Mouse (Mus musculus) midbrain, embryonic 16.5 days (tissue): ENCODE results near the gene Sbk2. TPM values are rescaled to one million over a fixed set of nuclear protein-coding genes. Genes with fewer than 3 reads are reported as not detected.
A peak's percentile ranks its signal among the peaks of the same experiment; 100 is the strongest.

ENCODE experiments used
- ATAC-seq: fragments of 200-750 bp; cut with Nextera tagmentation; 2 replicates; pipeline ENCODE4 v1.8.0; 2017; ENCODE audit warnings: moderate TSS enrichment
- H3K27ac ChIP-seq: fragments of 300-500 bp; sonication (generic); 2 replicates; pipeline ENCODE4 v1.5.1; 2014; ENCODE audit warnings: mild to moderate bottlenecking, low read length, mixed read lengths
- H3K27me3 ChIP-seq: fragments of 300-500 bp; sonication (generic); 2 replicates; pipeline ENCODE4 v1.6.1; 2014; ENCODE audit warnings: low read depth, low read length, mixed read lengths; ENCODE audit not compliant: control insufficient read depth, insufficient read depth
- H3K36me3 ChIP-seq: fragments of 300-500 bp; sonication (generic); 2 replicates; pipeline ENCODE4 v1.6.1; 2014; ENCODE audit warnings: mild to moderate bottlenecking, low read length, moderate library complexity, mixed read lengths; ENCODE audit not compliant: control insufficient read depth, insufficient read depth
- H3K4me1 ChIP-seq: fragments of 300-500 bp; sonication (generic); 2 replicates; pipeline ENCODE4 v1.6.1; 2014; ENCODE audit warnings: mild to moderate bottlenecking, low read length, mixed read lengths; ENCODE audit not compliant: control insufficient read depth, insufficient read depth
- H3K4me2 ChIP-seq: fragments of 300-500 bp; sonication (generic); 2 replicates; pipeline ENCODE4 v1.6.1; 2014; ENCODE audit warnings: mild to moderate bottlenecking, low read length, mixed read lengths
- H3K4me3 ChIP-seq: fragments of 300-500 bp; sonication (generic); 2 replicates; pipeline ENCODE4 v1.5.1; 2014; ENCODE audit warnings: low read depth, mild to moderate bottlenecking, low read length, moderate library complexity, mixed read lengths
- H3K9ac ChIP-seq: fragments of 300-500 bp; sonication (generic); 2 replicates; pipeline ENCODE4 v1.6.1; 2014; ENCODE audit warnings: low read depth, low read length, mixed read lengths
- H3K9me3 ChIP-seq: fragments of 300-500 bp; sonication (generic); replicated peaks from 2 replicates; pipeline ENCODE4 v1.6.1; 2014; ENCODE audit warnings: mild to moderate bottlenecking, low read length, mixed read lengths; ENCODE audit not compliant: control insufficient read depth, poor library complexity, severe bottlenecking
- WGBS: fragments of 180-500 bp; shearing (Covaris S2); extraction: QIAGEN DNeasy Blood & Tissue Kit; methylation state at CpG from one replicate; pipeline ENCODE4 v1.1.7; 2014; 5-methylcytosine and 5-hydroxymethylcytosine counted together
- polyA plus RNA-seq: library from polyadenylated mRNA; unstranded; fragments of >200 nt; fragmentation: Nextera tagmentation; extraction: Ambion mirVana; gene quantifications from 2 replicates; pipeline ENCODE4 v1.2.1, GENCODE M21; 2015

Gene Sbk2
- polyA plus RNA-seq, 1 experiment from 2014 or later: 0.18 TPM

GRCm38 (mm10) chr7:4902404-4902803 is 61.8 kb downstream of the Sbk2 start:
- no peaks in the 10 kb centered on the region for H3K36me3 ChIP-seq
- 79% methylated on average over 9 of the region's 9 CpGs for WGBS
- no peak for ATAC-seq

DNA sequence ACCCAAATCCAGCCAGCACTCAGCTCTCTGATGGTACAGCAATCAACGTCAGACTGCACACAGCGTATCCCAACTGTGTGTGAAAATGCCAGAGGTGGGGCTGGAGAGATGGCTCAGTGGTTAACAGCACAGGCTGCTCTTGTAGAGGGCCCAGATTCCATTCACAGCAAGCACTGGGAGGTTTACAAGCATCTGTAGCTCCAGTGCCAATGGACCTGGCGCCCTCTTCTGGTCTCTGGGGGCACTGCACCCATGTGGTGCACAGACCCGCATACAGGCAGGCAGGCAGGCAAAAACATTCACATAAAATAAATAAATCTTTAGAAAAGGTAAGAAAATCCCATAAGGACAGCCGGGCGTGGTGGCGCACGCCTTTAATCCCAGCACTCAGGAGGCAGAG is 63.0 kb downstream of the Sbk2 start:
- Histone ChIP-seq H3K4me3 (no peak overlapping the region), H3K4me2 (peak overlapping the region; percentile 60; the same call in 1 of the 2 replicates), H3K9ac (no peak overlapping the region), H3K27ac (no peak overlapping the region), H3K27me3 (no peaks in the 10 kb centered on the region), H3K36me3 (no peaks in the 10 kb centered on the region), H3K9me3 (no peaks in the 10 kb centered on the region), H3K4me1 (peaks cover 11% of the 10 kb centered on the region)
- no peak for ATAC-seq
- WGBS: 51% methylated on average over 8 of the region's 8 CpGs

More at GRCm38 (mm10) chr7:4902404-4902803, 61.8 kb downstream of the Sbk2 start:
- Histone ChIP-seq H3K27ac (no peak overlapping the region), H3K4me2 (no peak overlapping the region), H3K27me3 (no peaks in the 10 kb centered on the region), H3K9ac (no peak overlapping the region), H3K4me1 (peaks cover 11% of the 10 kb centered on the region), H3K4me3 (no peak overlapping the region), H3K9me3 (no peaks in the 10 kb centered on the region)

DNA sequence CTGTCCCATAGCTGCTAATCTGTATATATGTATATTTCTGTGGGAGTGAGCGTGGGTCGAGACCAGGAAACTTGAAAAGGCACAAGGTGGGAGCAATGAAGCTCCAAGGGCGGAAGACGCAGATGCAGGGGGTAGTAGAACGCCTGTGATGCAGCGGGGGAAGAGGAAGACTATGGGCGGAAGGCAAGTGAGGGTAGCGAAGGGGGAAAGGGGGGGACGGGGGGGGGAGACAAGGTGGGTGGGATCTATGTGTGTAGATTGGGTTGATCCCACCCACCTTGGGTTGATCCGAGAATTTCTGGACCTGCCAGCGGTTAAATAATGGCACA is 63.7 kb downstream of the Sbk2 start:
- no peaks in the 10 kb centered on the region for H3K27me3 ChIP-seq
- peak; percentile 14 for ATAC-seq
- H3K27ac ChIP-seq: no peak overlapping the region
- H3K36me3 ChIP-seq: no peaks in the 10 kb centered on the region
- no peaks in the 10 kb centered on the region for H3K9me3 ChIP-seq
- peak overlapping the region; percentile 60 for H3K4me2 ChIP-seq
- H3K4me1 ChIP-seq: peaks cover 11% of the 10 kb centered on the region
- H3K9ac ChIP-seq: no peak overlapping the region
- 17% methylated on average over 11 of the region's 11 CpGs for WGBS
- peak overlapping the region; percentile 12 for H3K4me3 ChIP-seq

DNA sequence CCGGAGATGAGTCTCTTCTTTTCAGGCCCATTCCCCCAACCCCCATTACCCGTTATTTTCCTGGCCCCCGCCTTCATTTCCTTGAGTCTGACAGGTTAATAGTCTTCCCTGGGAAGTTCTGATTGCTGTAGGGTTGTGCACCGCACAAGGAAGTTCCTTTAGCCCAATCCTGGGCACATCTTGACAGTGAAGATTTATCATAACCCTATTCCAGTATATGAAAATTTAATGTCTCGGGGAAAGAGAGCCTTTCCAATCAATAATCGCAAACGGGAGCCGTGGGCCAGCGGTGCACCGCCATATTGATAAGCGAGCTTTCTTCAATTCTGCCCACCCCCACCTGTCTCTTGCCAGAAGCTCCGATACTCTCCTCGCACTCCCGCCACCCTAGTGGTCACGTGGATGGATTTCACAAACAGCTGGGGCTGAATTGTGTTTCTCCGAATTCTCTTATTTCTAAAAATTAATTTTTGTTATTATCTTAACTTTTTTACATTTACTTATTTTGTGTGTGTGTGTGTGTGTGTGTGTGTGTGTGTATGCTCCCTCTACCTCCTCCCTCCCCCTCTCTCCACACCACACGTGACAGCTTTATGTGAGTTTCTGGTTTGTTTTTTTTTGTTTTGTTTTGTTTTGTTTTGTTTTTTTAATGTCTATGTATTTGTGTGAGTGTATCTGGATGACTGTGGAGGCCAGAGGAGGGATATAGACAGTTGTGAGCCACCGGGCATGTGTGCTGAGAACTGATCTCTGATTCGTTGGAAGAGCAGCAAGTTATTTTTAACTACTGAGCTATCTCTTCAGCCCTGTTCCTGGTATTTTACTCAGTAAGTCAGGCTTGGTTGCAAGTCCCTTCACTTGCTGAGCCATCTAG is 64.3 kb downstream of the Sbk2 start:
- Histone ChIP-seq H3K4me1 (peaks cover 11% of the 10 kb centered on the region), H3K27me3 (no peaks in the 10 kb centered on the region), H3K9ac (peak overlapping the region; percentile 62), H3K9me3 (no peaks in the 10 kb centered on the region), H3K4me3 (peak overlapping the region; percentile 34), H3K27ac (peak overlapping the region; percentile 14; the same call in 1 of the 2 replicates), H3K4me2 (peak overlapping the region; percentile 60), H3K36me3 (no peaks in the 10 kb centered on the region)
- WGBS: 6% methylated on average over 19 of the region's 19 CpGs
- ATAC-seq: peak; percentile 74

GRCm38 (mm10) chr7:4898851-4899648 is 65.2 kb downstream of the Sbk2 start:
- Histone ChIP-seq H3K27ac (peak overlapping the region; percentile 14; the same call in 1 of the 2 replicates), H3K9me3 (no peaks in the 10 kb centered on the region), H3K4me1 (peaks cover 11% of the 10 kb centered on the region), H3K9ac (peak overlapping the region; percentile 62), H3K4me3 (peak overlapping the region; percentile 34), H3K27me3 (no peaks in the 10 kb centered on the region), H3K36me3 (no peaks in the 10 kb centered on the region), H3K4me2 (peak overlapping the region; percentile 60)
- peak; percentile 59 for ATAC-seq
- 16% methylated on average over 17 of the region's 18 CpGs for WGBS

GRCm38 (mm10) chr7:4895186-4895585 is 69.0 kb downstream of the Sbk2 start:
- whole genome bisulfite sequencing: 72% methylated on average over 10 of the region's 11 CpGs
- no peaks in the 10 kb centered on the region for H3K36me3 ChIP-seq
- no peaks in the 10 kb centered on the region for H3K9me3 ChIP-seq
- H3K4me1 ChIP-seq: peaks cover 8% of the 10 kb centered on the region
- H3K9ac ChIP-seq: no peak overlapping the region
- no peak overlapping the region for H3K4me2 ChIP-seq
- no peak overlapping the region for H3K4me3 ChIP-seq
- no peak for ATAC-seq
- H3K27ac ChIP-seq: no peak overlapping the region
- no peaks in the 10 kb centered on the region for H3K27me3 ChIP-seq

Other genes starting within 250 kb of the Sbk2 start
- 0.25 TPM in 1 of 2 replicates, not detected in the other for gene Tmem150b, start 239.2 kb downstream of the Sbk2 start, polyA plus RNA-seq
- gene Kmt5c, start 224.3 kb downstream of the Sbk2 start, polyA plus RNA-seq: 58.5 and 61.1 TPM in 2 replicates
- 19.3 and 21.3 TPM in 2 replicates for gene Cox6b2, start 211.3 kb downstream of the Sbk2 start, polyA plus RNA-seq
- gene Fam71e2, start 193.1 kb downstream of the Sbk2 start, polyA plus RNA-seq: not detected in 2 replicates
- gene Il11, start 181.5 kb downstream of the Sbk2 start, polyA plus RNA-seq: 1.3 TPM in 2 replicates
- 0.48 and 0.73 TPM in 2 replicates for gene Tmem190, start 181.5 kb downstream of the Sbk2 start, polyA plus RNA-seq
- 6.2 and 6.5 TPM in 2 replicates for gene Tmem238, start 174.8 kb downstream of the Sbk2 start, polyA plus RNA-seq
- 201 and 213 TPM in 2 replicates for gene Rpl28, start 171.5 kb downstream of the Sbk2 start, polyA plus RNA-seq
- gene Ube2s, start 151.8 kb downstream of the Sbk2 start, polyA plus RNA-seq: 226 and 253 TPM in 2 replicates
- 14.0 and 14.6 TPM in 2 replicates for gene Shisa7, start 119.7 kb downstream of the Sbk2 start, polyA plus RNA-seq
- gene Isoc2b, start 94.1 kb downstream of the Sbk2 start, polyA plus RNA-seq: 3.6 and 5.0 TPM in 2 replicates
- gene Isoc2a, start 87.3 kb downstream of the Sbk2 start, polyA plus RNA-seq: 0.46 and 0.57 TPM in 2 replicates
- gene Gm36210, start 57.9 kb downstream of the Sbk2 start, polyA plus RNA-seq: 0.32 and 0.38 TPM in 2 replicates
- 3.1 and 3.6 TPM in 2 replicates for gene Zfp628, start 49.2 kb downstream of the Sbk2 start, polyA plus RNA-seq
- 48.2 and 49.4 TPM in 2 replicates for gene Nat14, start 42.4 kb downstream of the Sbk2 start, polyA plus RNA-seq
- gene Ssc5d, start 38.6 kb downstream of the Sbk2 start, polyA plus RNA-seq: 0.72 and 0.85 TPM in 2 replicates
- 0.60 and 0.93 TPM in 2 replicates for gene Sbk3, start 6.8 kb upstream of the Sbk2 start, polyA plus RNA-seq
- 56.3 and 69.2 TPM in 2 replicates for gene Zfp579, start 31.8 kb upstream of the Sbk2 start, polyA plus RNA-seq
- 6.7 and 7.9 TPM in 2 replicates for gene Zfp524, start 50.0 kb upstream of the Sbk2 start, polyA plus RNA-seq
- 30.7 and 35.5 TPM in 2 replicates for gene Fiz1, start 50.3 kb upstream of the Sbk2 start, polyA plus RNA-seq
- gene Gm44973, start 51.1 kb upstream of the Sbk2 start, polyA plus RNA-seq: 0.41 and 1.0 TPM in 2 replicates
- 6.6 and 7.2 TPM in 2 replicates for gene Zfp865, start 56.0 kb upstream of the Sbk2 start, polyA plus RNA-seq
- gene Ccdc106, start 56.1 kb upstream of the Sbk2 start, polyA plus RNA-seq: 70.0 and 73.1 TPM in 2 replicates
- not detected in 2 replicates for gene 4632433K11Rik, start 69.7 kb upstream of the Sbk2 start, polyA plus RNA-seq
- 10.5 and 10.8 TPM in 2 replicates for gene Zfp784, start 74.0 kb upstream of the Sbk2 start, polyA plus RNA-seq
- gene Zfp580, start 87.1 kb upstream of the Sbk2 start, polyA plus RNA-seq: 101 and 117 TPM in 2 replicates
- 96.7 and 103 TPM in 2 replicates for gene U2af2, start 97.7 kb upstream of the Sbk2 start, polyA plus RNA-seq
- gene Epn1, start 115.8 kb upstream of the Sbk2 start, polyA plus RNA-seq: 107 and 120 TPM in 2 replicates
- gene Rfpl4, start 152.5 kb upstream of the Sbk2 start, polyA plus RNA-seq: not detected in 2 replicates
- 0.89 and 0.98 TPM in 2 replicates for gene Rasl2-9, start 161.5 kb upstream of the Sbk2 start, polyA plus RNA-seq
- 0.02 TPM in 1 of 2 replicates, not detected in the other for gene Vmn1r55, start 185.3 kb upstream of the Sbk2 start, polyA plus RNA-seq
- not detected in 2 replicates for gene Vmn1r56, start 232.3 kb upstream of the Sbk2 start, polyA plus RNA-seq